Mouse (Mus musculus) layer of hippocampus, postnatal 36 days (tissue): ENCODE measurements around the gene Tmem189. TPM values are rescaled to one million over a fixed set of nuclear protein-coding genes. Genes with fewer than 3 reads are reported as not detected.

Source experiments
- DNase-seq, 2 experiments: peaks; one replicate each; pipeline ENCODE4 v3.0.0; 2022
- total RNA-seq, 2 experiments: library from RNA; stranded (reverse); gene quantifications; 2 replicates each; pipeline ENCODE4 v1.2.3; 2021

Tmem189 gene
- total RNA-seq, 2 experiments from 2014 or later = 46.2 to 51.6 TPM

- no peak for DNase-seq
Observed at GRCm38 (mm10) chr2:167700018-167700417, 10.4 kb upstream of the Tmem189 start.

GRCm38 (mm10) chr2:167697902-167698301 is 8.3 kb upstream of the Tmem189 start:
- no peak for DNase-seq

- no peak for DNase-seq
Observed at GRCm38 (mm10) chr2:167696143-167696542, 6.5 kb upstream of the Tmem189 start.

GRCm38 (mm10) chr2:167695491-167695890 is 5.9 kb upstream of the Tmem189 start:
- DNase-seq = no peak

- no peak for DNase-seq
Observed at GRCm38 (mm10) chr2:167694963-167695362, 5.3 kb upstream of the Tmem189 start.

- no peak for DNase-seq
Observed at GRCm38 (mm10) chr2:167694244-167694643, 4.6 kb upstream of the Tmem189 start.

- no peak for DNase-seq
Observed at GRCm38 (mm10) chr2:167693540-167693939, 3.9 kb upstream of the Tmem189 start.

- DNase-seq = no peak
Observed at GRCm38 (mm10) chr2:167692831-167693230, 3.2 kb upstream of the Tmem189 start.

GRCm38 (mm10) chr2:167691871-167692661 is 2.4 kb upstream of the Tmem189 start:
- DNase-seq = no peak

- DNase-seq = no peak
Observed at GRCm38 (mm10) chr2:167691410-167691809, 1.8 kb upstream of the Tmem189 start.

- DNase-seq = peak; percentile 59 to 63
Observed at GRCm38 (mm10) chr2:167690962-167691311, 1.3 kb upstream of the Tmem189 start.

GRCm38 (mm10) chr2:167690219-167690961 is 768 bp upstream of the Tmem189 start:
- peak; percentile 72 to 75 for DNase-seq

GRCm38 (mm10) chr2:167688498-167689451 is 847 bp downstream of the Tmem189 start, which contains the start of gene Cebpb:
Cebpb (plus strand) TSS chr2:167688915.
- peak; percentile 86 to 88 for DNase-seq

GRCm38 (mm10) chr2:167688126-167688497 is 1.5 kb downstream of the Tmem189 start:
- DNase-seq = no peak

GRCm38 (mm10) chr2:167687651-167688101 is 1.9 kb downstream of the Tmem189 start:
- DNase-seq = no peak

- DNase-seq = no peak
Observed at GRCm38 (mm10) chr2:167687250-167687586, 2.4 kb downstream of the Tmem189 start.

GRCm38 (mm10) chr2:167686382-167687249 is 3.0 kb downstream of the Tmem189 start:
- no peak for DNase-seq

GRCm38 (mm10) chr2:167685865-167686264 is 3.8 kb downstream of the Tmem189 start:
- DNase-seq = no peak

GRCm38 (mm10) chr2:167685137-167685536 is 4.5 kb downstream of the Tmem189 start:
- peak; percentile 94 to 97 for DNase-seq

- no peak for DNase-seq
Observed at GRCm38 (mm10) chr2:167683721-167684120, 5.9 kb downstream of the Tmem189 start.

GRCm38 (mm10) chr2:167680657-167681056 is 9.0 kb downstream of the Tmem189 start:
- DNase-seq = no peak
